9 mouse cellular contexts compared by ENCODE assay signal in the genomic region with DNA sequence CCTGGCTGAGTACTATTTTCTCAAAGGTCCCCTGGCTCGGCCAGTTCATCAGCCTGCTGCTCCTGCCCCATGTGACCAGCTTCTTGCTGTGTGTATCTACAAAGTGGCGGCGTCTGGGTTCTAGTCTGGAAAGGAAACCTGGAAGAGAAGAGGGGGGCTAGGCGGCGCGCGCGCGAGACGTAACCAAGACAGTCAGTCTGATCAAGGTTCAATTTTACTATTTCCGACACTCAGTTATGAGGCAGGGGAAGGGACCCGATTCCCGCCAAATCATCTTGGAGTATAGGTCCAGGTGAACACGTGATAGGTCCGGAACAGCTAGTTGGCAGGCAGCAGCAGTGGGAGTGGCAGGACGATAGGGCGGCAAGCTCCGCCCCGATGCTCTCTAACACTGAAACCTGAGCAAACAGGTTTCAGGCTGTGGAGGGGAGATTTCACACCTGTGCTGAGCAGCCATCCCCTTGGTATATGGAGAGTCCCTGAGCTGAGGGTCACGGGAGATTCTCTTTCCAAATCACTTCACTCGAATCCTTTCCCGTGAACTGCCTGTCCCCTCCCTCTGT. TPM values are rescaled to one million over a fixed set of nuclear protein-coding genes. Genes with fewer than 3 reads are reported as not detected.
DNase-seq lines count a peak whose midpoint lies in the region; ATAC-seq and TF ChIP-seq lines count a peak whose summit lies in the region.
"Not testable (repeated sequence)": the region's sequence is repeated elsewhere in the genome, so short reads cannot be mapped to it uniquely, and the experiment has no call there.
"Had no signal": no experiment of that assay in that cellular context is flagged by ENCODE, and none has a peak within 500 bp of the region (broad histone marks: within the 10 kb centered on the region; RNA-seq: fewer than 3 reads in every experiment).

No protein-coding gene starts in this region.

- not testable (repeated sequence) for H3K36me3 ChIP-seq in embryonic facial prominence, embryonic 10.5 days (replicated peaks); forebrain, postnatal 0 days (ENCODE audit: insufficient read depth); hindbrain, embryonic 12.5 days; kidney, adult 2 months (ENCODE audit: control insufficient read depth, insufficient read depth, low read length); limb, embryonic 12.5 days; lung, embryonic 14.5 days (ENCODE audit: insufficient read depth); midbrain, postnatal 0 days (ENCODE audit: insufficient read depth, low read length)

- WGBS in embryonic facial prominence, embryonic 10.5 days = 15% methylated on average over 22 of the region's 22 CpGs
- WGBS in forebrain, postnatal 0 days = 16% methylated on average over 22 of the region's 22 CpGs
- WGBS in hindbrain, embryonic 12.5 days = 14% methylated on average over 22 of the region's 22 CpGs
- WGBS in kidney, adult 2 months = 11% methylated on average over 22 of the region's 22 CpGs
- 7% methylated on average over 22 of the region's 22 CpGs for WGBS in limb, embryonic 12.5 days
- 4% methylated on average over 22 of the region's 22 CpGs for WGBS in lung, embryonic 14.5 days
- WGBS in midbrain, postnatal 0 days = 16% methylated on average over 22 of the region's 22 CpGs

- ATAC-seq in forebrain, postnatal 0 days = peak; percentile 56
- ATAC-seq in hindbrain, embryonic 12.5 days (ENCODE audit: low FRiP score) = peak; percentile 35; the same call in 1 of the 2 replicates
- peak; percentile 69 for ATAC-seq in limb, embryonic 12.5 days (ENCODE audit: insufficient number of reproducible peaks, insufficient read depth, low FRiP score, low TSS enrichment, low read depth)
- peak; percentile 55; the same call in 1 of the 2 replicates for ATAC-seq in lung, embryonic 14.5 days (ENCODE audit: insufficient read depth)
- peak; percentile 75 for ATAC-seq in midbrain, postnatal 0 days (ENCODE audit: low FRiP score)

- peak; percentile 60 for DNase-seq in embryonic facial prominence, embryonic 10.5 days (ENCODE audit: low spot score)
- not testable (repeated sequence) for DNase-seq in forebrain, postnatal 0 days; midbrain, postnatal 0 days (ENCODE audit: low spot score)
- DNase-seq in kidney, adult 2 months = peak; percentile 63
- peak; percentile 42 for DNase-seq in lung, embryonic 14.5 days

- H3K4me1 ChIP-seq in embryonic facial prominence, embryonic 10.5 days = peaks cover 18% of the 10 kb centered on the region
- not testable (repeated sequence) for H3K4me1 ChIP-seq in forebrain, postnatal 0 days (ENCODE audit: insufficient read depth); hindbrain, embryonic 12.5 days; kidney, adult 2 months (ENCODE audit: control insufficient read depth, insufficient read depth, low read length); limb, embryonic 12.5 days (replicated peaks); lung, embryonic 14.5 days (ENCODE audit: insufficient read depth); midbrain, postnatal 0 days (ENCODE audit: insufficient read depth, low read length)

- H3K27me3 ChIP-seq in embryonic facial prominence, embryonic 10.5 days (replicated peaks; ENCODE audit: low read depth, poor library complexity, severe bottlenecking) = peaks cover 20% of the 10 kb centered on the region
- H3K27me3 ChIP-seq in forebrain, postnatal 0 days (ENCODE audit: insufficient read depth, low read length); kidney, adult 2 months (replicated peaks; ENCODE audit: control insufficient read depth, insufficient read depth, low read length); limb, embryonic 12.5 days; lung, embryonic 14.5 days (ENCODE audit: insufficient read depth, low read length); midbrain, postnatal 0 days (ENCODE audit: insufficient read depth, low read length): not testable (repeated sequence)
- H3K27me3 ChIP-seq in hindbrain, embryonic 12.5 days = peaks cover 13% of the 10 kb centered on the region

- H3K4me3 ChIP-seq in embryonic facial prominence, embryonic 10.5 days = peak overlapping the region; percentile 45
- peak overlapping the region; percentile 5; the same call in 1 of the 2 replicates for H3K4me3 ChIP-seq in forebrain, postnatal 0 days (ENCODE audit: low read depth, low read length)
- peak overlapping the region; percentile 16 for H3K4me3 ChIP-seq in hindbrain, embryonic 12.5 days
- not testable (repeated sequence) for H3K4me3 ChIP-seq in kidney, adult 2 months (ENCODE audit: insufficient read depth, low read depth, low read length); lung, embryonic 14.5 days (ENCODE audit: low read depth, low read length)
- peak overlapping the region; percentile 30 for H3K4me3 ChIP-seq in limb, embryonic 12.5 days (replicated peaks)
- H3K4me3 ChIP-seq in midbrain, postnatal 0 days (ENCODE audit: low read depth, low read length) = peak overlapping the region; percentile 22

- not testable (repeated sequence) for TF ChIP-seq CTCF in forebrain, postnatal 0 days (IDR thresholded peaks at IDR 0.05; ENCODE audit: low read depth); kidney, adult 2 months (conservative IDR thresholded peaks at IDR 0.05; ENCODE audit: insufficient read depth, insufficient read length, low read depth, low read length); lung, embryonic 14.5 days (IDR thresholded peaks at IDR 0.05; ENCODE audit: low read depth); midbrain, postnatal 0 days (IDR thresholded peaks at IDR 0.05)

- peak overlapping the region; percentile 43 for H3K4me2 ChIP-seq in forebrain, postnatal 0 days (ENCODE audit: low read depth)
- H3K4me2 ChIP-seq in hindbrain, embryonic 12.5 days (replicated peaks) = peak overlapping the region; percentile 45
- H3K4me2 ChIP-seq in limb, embryonic 12.5 days = peak overlapping the region; percentile 57
- H3K4me2 ChIP-seq in lung, embryonic 14.5 days = peak overlapping the region; percentile 49
- peak overlapping the region; percentile 36 for H3K4me2 ChIP-seq in midbrain, postnatal 0 days (ENCODE audit: low read depth, low read length, poor library complexity, severe bottlenecking)

- H3K27ac ChIP-seq in embryonic facial prominence, embryonic 10.5 days (replicated peaks) = peak overlapping the region; percentile 72
- not testable (repeated sequence) for H3K27ac ChIP-seq in forebrain, postnatal 0 days (ENCODE audit: low read depth, low read length); hindbrain, embryonic 12.5 days; kidney, adult 2 months (ENCODE audit: insufficient read depth, low read depth, low read length); limb, embryonic 12.5 days; midbrain, postnatal 0 days (ENCODE audit: low read depth, low read length)
- H3K27ac ChIP-seq in lung, embryonic 14.5 days (ENCODE audit: low read depth) = 0 out of 2 replicates have a peak overlapping the region, but pooled peaks have one; percentile 37

- not testable (repeated sequence) for H3K9me3 ChIP-seq in embryonic facial prominence, embryonic 10.5 days; forebrain, postnatal 0 days (ENCODE audit: low read length); hindbrain, embryonic 12.5 days (replicated peaks); limb, embryonic 12.5 days; lung, embryonic 14.5 days (ENCODE audit: low read depth, low read length); midbrain, postnatal 0 days (ENCODE audit: low read length)

- H3K9ac ChIP-seq in forebrain, postnatal 0 days = peak overlapping the region; percentile 28; the same call in 1 of the 2 replicates
- not testable (repeated sequence) for H3K9ac ChIP-seq in hindbrain, embryonic 12.5 days; limb, embryonic 12.5 days (replicated peaks); lung, embryonic 14.5 days
- H3K9ac ChIP-seq in midbrain, postnatal 0 days (replicated peaks; ENCODE audit: low read length, poor library complexity, severe bottlenecking) = 0 out of 2 replicates have a peak overlapping the region, but pooled peaks have one; percentile 33

- TF ChIP-seq POLR2A in kidney, adult 2 months (IDR thresholded peaks at IDR 0.05; ENCODE audit: low read depth, low read length) = not testable (repeated sequence)

RNA-seq across cellular contexts. Expression of gene Mdfi, which starts 17.4 kb away (rescaled TPM):
- 21.0 and 25.1 TPM in 2 replicates for polyA plus RNA-seq in embryonic facial prominence, embryonic 10.5 days (2016; fragmentation: Nextera tagmentation; extraction: Ambion mirVana)
- 9.5 and 17.5 TPM in 2 replicates for total RNA-seq in forebrain, postnatal 0 days (2014; rRNA removed)
- polyA plus RNA-seq in forebrain, postnatal 0 days (2015; fragmentation: Nextera tagmentation; extraction: Ambion mirVana) = 0.99 and 1.3 TPM in 2 replicates
- polyA plus RNA-seq in hindbrain, embryonic 12.5 days (2016; fragmentation: Nextera tagmentation; extraction: Ambion mirVana) = 15.0 and 20.9 TPM in 2 replicates
- polyA plus RNA-seq in kidney, adult 2 months (2012; rRNA removed) = 4.9 and 6.6 TPM in 2 replicates
- 32.1 and 44.7 TPM in 2 replicates for polyA plus RNA-seq in limb, embryonic 12.5 days (2016; fragmentation: Nextera tagmentation; extraction: Ambion mirVana)
- polyA plus RNA-seq in lung, embryonic 14.5 days (2014; fragmentation: Nextera tagmentation; extraction: Ambion mirVana) = 38.8 and 43.6 TPM in 2 replicates
- total RNA-seq in midbrain, postnatal 0 days (2014; rRNA removed) = 19.2 and 21.4 TPM in 2 replicates
- 1.3 and 1.6 TPM in 2 replicates for polyA plus RNA-seq in midbrain, postnatal 0 days (2015; fragmentation: Nextera tagmentation; extraction: Ambion mirVana)
- total RNA-seq: megakaryocyte, adult 5-6 weeks had no signal
- polyA plus RNA-seq: activated CD4-positive, CD25-positive, alpha-beta regulatory T cell, adult 4 months had no signal
